Comparison of ENCODE assay signal across 29 mouse cellular contexts in the genomic region with DNA sequence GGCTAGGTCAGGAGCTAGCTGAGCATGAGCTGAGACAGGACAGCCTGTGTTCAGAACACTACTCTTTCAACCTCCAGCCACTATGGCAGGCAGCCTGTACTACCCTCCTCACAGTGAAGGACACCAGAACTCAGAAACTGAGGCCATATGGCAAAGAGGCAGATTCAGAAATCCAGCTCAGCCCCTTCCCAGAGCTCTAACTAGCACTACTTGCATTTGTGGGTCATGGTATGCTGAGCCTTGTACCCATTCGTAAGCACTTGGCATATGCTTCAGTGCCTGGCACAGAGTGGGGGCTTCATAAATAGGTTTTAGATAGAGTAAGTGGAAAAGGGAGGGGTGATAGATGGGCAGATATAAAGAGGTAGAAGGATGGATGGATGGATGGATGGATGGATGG. TPM values are rescaled to one million over a fixed set of nuclear protein-coding genes. Genes with fewer than 3 reads are reported as not detected.
DNase-seq lines count a peak whose midpoint lies in the region; ATAC-seq and TF ChIP-seq lines count a peak whose summit lies in the region.
"Had no signal": no experiment of that assay in that cellular context is flagged by ENCODE, and none has a peak within 500 bp of the region (broad histone marks: within the 10 kb centered on the region; RNA-seq: fewer than 3 reads in every experiment).

No protein-coding gene starts in this region.

- no peak for ATAC-seq in cerebellum, adult (ENCODE audit: insufficient number of reproducible peaks, low FRiP score, low TSS enrichment)
- ATAC-seq in forebrain, postnatal 0 days, result no peak
- ATAC-seq in midbrain, embryonic 15.5 days (replicated peaks), result no peak
- ATAC-seq: inflammation-experienced regulatory T-cells, adult 6 months; liver, embryonic 12.5 days; liver, postnatal 0 days had no signal

- no peak overlapping the region for H3K9ac ChIP-seq in forebrain, postnatal 0 days
- no peak overlapping the region for H3K9ac ChIP-seq in midbrain, embryonic 15.5 days
- H3K9ac ChIP-seq: embryonic facial prominence, embryonic 12.5 days; kidney, embryonic 15.5 days; liver, embryonic 12.5 days; liver, postnatal 0 days; stomach, embryonic 15.5 days had no signal

- no peak overlapping the region for H3K4me3 ChIP-seq in forebrain, postnatal 0 days (ENCODE audit: low read depth, low read length)
- no peak overlapping the region for H3K4me3 ChIP-seq in forebrain, embryonic 10.5 days
- H3K4me3 ChIP-seq in layer of hippocampus, adult 2 months, result no peak overlapping the region
- no peak overlapping the region for H3K4me3 ChIP-seq in midbrain, embryonic 15.5 days
- H3K4me3 ChIP-seq: embryonic facial prominence, embryonic 12.5 days; kidney, embryonic 15.5 days; liver, embryonic 12.5 days; stomach, embryonic 15.5 days had no signal

- peak overlapping the region; percentile 40; the same call in 1 of the 2 replicates for H3K27ac ChIP-seq in forebrain, postnatal 0 days (ENCODE audit: low read depth, low read length)
- H3K27ac ChIP-seq in forebrain, embryonic 10.5 days, result no peak overlapping the region
- peak overlapping the region; percentile 99 for H3K27ac ChIP-seq in layer of hippocampus, adult 2 months
- peak overlapping the region; percentile 99 for H3K27ac ChIP-seq in midbrain, embryonic 15.5 days
- H3K27ac ChIP-seq: embryonic facial prominence, embryonic 12.5 days; kidney, embryonic 15.5 days; liver, embryonic 12.5 days; stomach, embryonic 15.5 days had no signal

- 73% methylated on average over 1 of the region's 1 CpGs for WGBS in forebrain, postnatal 0 days
- 86% methylated on average over 1 of the region's 1 CpGs for WGBS in forebrain, embryonic 10.5 days
- 84% methylated on average over 1 of the region's 1 CpGs for whole genome bisulfite sequencing in midbrain, embryonic 15.5 days

- H3K4me1 ChIP-seq in forebrain, postnatal 0 days (ENCODE audit: insufficient read depth), result peaks cover 17% of the 10 kb centered on the region
- peaks cover 55% of the 10 kb centered on the region for H3K4me1 ChIP-seq in forebrain, embryonic 10.5 days
- H3K4me1 ChIP-seq in midbrain, embryonic 15.5 days, result peaks cover 49% of the 10 kb centered on the region
- H3K4me1 ChIP-seq: stomach, embryonic 15.5 days had no signal

- H3K36me3 ChIP-seq in forebrain, postnatal 0 days (ENCODE audit: insufficient read depth), result peaks cover 16% of the 10 kb centered on the region; the same call in 1 of the 2 replicates
- H3K36me3 ChIP-seq in forebrain, embryonic 10.5 days (replicated peaks), result peaks cover 13% of the 10 kb centered on the region
- H3K36me3 ChIP-seq in midbrain, embryonic 15.5 days (replicated peaks), result no peaks in the 10 kb centered on the region
- H3K36me3 ChIP-seq: embryonic facial prominence, embryonic 12.5 days; G1E; kidney, embryonic 15.5 days; liver, embryonic 12.5 days; stomach, embryonic 15.5 days had no signal

- no peak for TF ChIP-seq CTCF in forebrain, postnatal 0 days (IDR thresholded peaks at IDR 0.05; ENCODE audit: low read depth)
- TF ChIP-seq CTCF in layer of hippocampus, adult 2 months (conservative IDR thresholded peaks at IDR 0.05), result no peak

- no peaks in the 10 kb centered on the region for H3K27me3 ChIP-seq in forebrain, postnatal 0 days (ENCODE audit: insufficient read depth, low read length)
- H3K27me3 ChIP-seq in forebrain, embryonic 10.5 days (ENCODE audit: poor library complexity, severe bottlenecking), result peaks cover 77% of the 10 kb centered on the region
- H3K27me3 ChIP-seq in midbrain, embryonic 15.5 days (replicated peaks), result no peaks in the 10 kb centered on the region

- H3K9me3 ChIP-seq in forebrain, postnatal 0 days (ENCODE audit: low read length), result no peaks in the 10 kb centered on the region
- H3K9me3 ChIP-seq in forebrain, embryonic 10.5 days, result no peaks in the 10 kb centered on the region
- no peaks in the 10 kb centered on the region for H3K9me3 ChIP-seq in midbrain, embryonic 15.5 days
- H3K9me3 ChIP-seq: embryonic facial prominence, embryonic 12.5 days; G1E; kidney, embryonic 15.5 days; liver, embryonic 12.5 days; stomach, embryonic 15.5 days had no signal

- peak; percentile 61 for DNase-seq in cerebellum, adult 9-10 months
- no peak for DNase-seq in forebrain, postnatal 0 days
- no peak for DNase-seq in forebrain, embryonic 10.5 days (ENCODE audit: extremely low spot score, low spot score)
- no peak for DNase-seq in layer of hippocampus, adult 2 months (ENCODE audit: low spot score in 2 of 2)
- DNase-seq in layer of hippocampus, adult 9-11 months, result no peak
- no peak for DNase-seq in thymus, postnatal 36 days
- DNase-seq: adrenal gland, adult 8-10 months; embryo, embryonic 11 days; gastrocnemius, postnatal 36 days; heart, adult 18-20 months; heart, postnatal 36 days; kidney, adult 11 months; kidney, postnatal 25 days; liver, postnatal 0 days; lung, postnatal 36 days; right cerebral cortex, postnatal 25 days had no signal

- no peak overlapping the region for H3K4me2 ChIP-seq in forebrain, postnatal 0 days (ENCODE audit: low read depth)
- no peak overlapping the region for H3K4me2 ChIP-seq in midbrain, embryonic 15.5 days
- H3K4me2 ChIP-seq: embryonic facial prominence, embryonic 12.5 days; heart, embryonic 11.5 days; kidney, embryonic 15.5 days; liver, embryonic 12.5 days; stomach, embryonic 15.5 days had no signal

RNA-seq across cellular contexts. Expression of gene Lrrc4b, which starts 11.7 kb away (rescaled TPM):
- 347 and 391 TPM in 2 replicates for total RNA-seq in forebrain, postnatal 0 days (2014; rRNA removed)
- polyA plus RNA-seq in forebrain, postnatal 0 days (2015; fragmentation: Nextera tagmentation; extraction: Ambion mirVana), result 19.5 and 22.2 TPM in 2 replicates
- polyA plus RNA-seq in forebrain, embryonic 10.5 days (2016; fragmentation: Nextera tagmentation; extraction: Ambion mirVana), result 1.8 and 2.1 TPM in 2 replicates
- 100 to 1,000 TPM; 318 to 334 TPM for total RNA-seq in layer of hippocampus, adult 2 months (2021)
- polyA plus RNA-seq in midbrain, embryonic 15.5 days (2015; fragmentation: Nextera tagmentation; extraction: Ambion mirVana), result 16.7 and 18.1 TPM in 2 replicates
- total RNA-seq: megakaryocyte, adult 5-6 weeks; monocyte, adult 5-6 weeks; neutrophil, adult 5-6 weeks had no signal
- polyA plus RNA-seq: G1E; inflammation-experienced regulatory T-cells, adult 6 months; liver, embryonic 12.5 days; liver, postnatal 0 days had no signal

RNA-seq across cellular contexts. Expression of gene Aspdh, which starts 24.7 kb away (rescaled TPM):
- 4.4 and 20.3 TPM in 2 replicates for total RNA-seq in forebrain, postnatal 0 days (2014; rRNA removed)
- 1.6 and 2.2 TPM in 2 replicates for polyA plus RNA-seq in forebrain, postnatal 0 days (2015; fragmentation: Nextera tagmentation; extraction: Ambion mirVana)
- 1.3 and 1.5 TPM in 2 replicates for polyA plus RNA-seq in forebrain, embryonic 10.5 days (2016; fragmentation: Nextera tagmentation; extraction: Ambion mirVana)
- total RNA-seq in layer of hippocampus, adult 2 months (2021), result 10 to 100 TPM; 12.2 to 18.1 TPM
- polyA plus RNA-seq in midbrain, embryonic 15.5 days (2015; fragmentation: Nextera tagmentation; extraction: Ambion mirVana), result 5.8 and 6.0 TPM in 2 replicates
- total RNA-seq: G1E; gastrocnemius, adult 18-20 months; gastrocnemius, postnatal 36 days; megakaryocyte, adult 5-6 weeks; monocyte, adult 5-6 weeks; neutrophil, adult 5-6 weeks had no signal
- polyA plus RNA-seq: G1E; inflammation-experienced regulatory T-cells, adult 6 months had no signal

RNA-seq across cellular contexts. Expression of gene Josd2, which starts 27.3 kb away (rescaled TPM):
- 27.6 and 39.3 TPM in 2 replicates for total RNA-seq in forebrain, postnatal 0 days (2014; rRNA removed)
- polyA plus RNA-seq in forebrain, postnatal 0 days (2015; fragmentation: Nextera tagmentation; extraction: Ambion mirVana), result 28.6 and 31.7 TPM in 2 replicates
- 74.9 and 78.5 TPM in 2 replicates for polyA plus RNA-seq in forebrain, embryonic 10.5 days (2016; fragmentation: Nextera tagmentation; extraction: Ambion mirVana)
- total RNA-seq in layer of hippocampus, adult 2 months (2021), result 10 to 100 TPM; 91.3 to 92.0 TPM
- 38.8 and 42.2 TPM in 2 replicates for polyA plus RNA-seq in midbrain, embryonic 15.5 days (2015; fragmentation: Nextera tagmentation; extraction: Ambion mirVana)

RNA-seq across cellular contexts. Expression of gene 1700008O03Rik, which starts 54.9 kb away (rescaled TPM):
- total RNA-seq in forebrain, postnatal 0 days (2014; rRNA removed), result 1.3 and 7.3 TPM in 2 replicates
- polyA plus RNA-seq in forebrain, postnatal 0 days (2015; fragmentation: Nextera tagmentation; extraction: Ambion mirVana), result 2.7 and 3.5 TPM in 2 replicates
- 1.6 and 2.1 TPM in 2 replicates for polyA plus RNA-seq in forebrain, embryonic 10.5 days (2016; fragmentation: Nextera tagmentation; extraction: Ambion mirVana)
- 1 to 10 TPM; 3.0 to 3.3 TPM for total RNA-seq in layer of hippocampus, adult 2 months (2021)
- 2.1 and 2.6 TPM in 2 replicates for polyA plus RNA-seq in midbrain, embryonic 15.5 days (2015; fragmentation: Nextera tagmentation; extraction: Ambion mirVana)
- total RNA-seq: gastrocnemius, postnatal 36 days; monocyte, adult 5-6 weeks; neutrophil, adult 5-6 weeks had no signal
- polyA plus RNA-seq: inflammation-experienced regulatory T-cells, adult 6 months had no signal

RNA-seq across cellular contexts. Expression of gene Emc10, which starts 55.9 kb away (rescaled TPM):
- 212 and 238 TPM in 2 replicates for total RNA-seq in forebrain, postnatal 0 days (2014; rRNA removed)
- polyA plus RNA-seq in forebrain, postnatal 0 days (2015; fragmentation: Nextera tagmentation; extraction: Ambion mirVana), result 168 and 171 TPM in 2 replicates
- polyA plus RNA-seq in forebrain, embryonic 10.5 days (2016; fragmentation: Nextera tagmentation; extraction: Ambion mirVana), result 95.8 and 96.9 TPM in 2 replicates
- 100 to 1,000 TPM; 210 to 220 TPM for total RNA-seq in layer of hippocampus, adult 2 months (2021)
- 145 and 162 TPM in 2 replicates for polyA plus RNA-seq in midbrain, embryonic 15.5 days (2015; fragmentation: Nextera tagmentation; extraction: Ambion mirVana)
